Mouse (Mus musculus): Measurements from ENCODE around the gene Emg1. TPM values are rescaled to one million over a fixed set of nuclear protein-coding genes. Genes with fewer than 3 reads are reported as not detected.

Gene Emg1
- polyA plus RNA-seq, 1 experiment from 2014 or later, result 100 TPM

DNA sequence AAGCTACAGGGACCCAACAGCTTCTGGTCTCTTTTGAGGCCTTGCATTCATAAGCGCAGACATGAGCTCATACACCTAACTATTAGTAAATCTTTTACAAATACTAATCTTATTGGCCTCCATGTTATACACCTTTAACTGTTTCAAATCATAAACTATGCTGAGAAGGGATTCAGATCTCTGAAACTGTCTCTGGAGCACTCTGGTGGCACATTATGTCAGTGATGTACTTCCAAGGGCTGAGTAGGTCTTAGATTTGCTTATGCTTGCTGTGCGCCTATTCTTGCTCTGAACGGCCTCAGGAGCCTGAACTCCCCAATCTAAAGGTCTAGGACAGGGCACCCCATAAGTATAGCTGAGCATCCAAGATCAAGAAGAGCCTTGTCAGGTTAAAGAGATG is 29.9 kb upstream of the Emg1 start:
- ChIA-PET CTCF (interaction anchor here (0.6 to 2.2 kb wide), 6 partner anchors 11 to 100 kb away, joined by 3 to 12 read pairs (median 6); no protein-coding TSS in a partner anchor), POLR2A (interaction anchor here (0.8 to 2.5 kb wide), 5 partner anchors 10 to 73 kb away, joined by 3 to 15 read pairs (median 4); partner anchors contain the start of genes Atn1 and Tpi1)
- no peak for TF ChIP-seq CTCF (IDR thresholded peaks at IDR 0.05)
- no peak for ATAC-seq
- in situ Hi-C loops (cut with MboI; ENCODE audit: low pct_unique_long_range_greater_than_20kb), result no loop called here
- no peak for DNase-seq (ENCODE audit: low read depth, low spot score)
- no peaks in the 10 kb centered on the region for H3K27me3 ChIP-seq

GRCm38 (mm10) chr6:124740888-124741761 is 29.1 kb upstream of the Emg1 start, which contains the start of gene Grcc10:
TSS of gene Grcc10 (minus strand) at chr6:124741374.
- no peak for TF ChIP-seq CTCF (IDR thresholded peaks at IDR 0.05)
- CTCF ChIA-PET, result interaction anchor here (0.6 to 2.2 kb wide), 7 partner anchors 12 to 99 kb away, joined by 3 to 12 read pairs (median 5); no protein-coding TSS in a partner anchor
- no peaks in the 10 kb centered on the region for H3K27me3 ChIP-seq
- in situ Hi-C loops (cut with MboI; ENCODE audit: low pct_unique_long_range_greater_than_20kb), result no loop called here
- DNase-seq (ENCODE audit: low read depth, low spot score) (peak; percentile 86), ATAC-seq (peak; percentile 74)
- POLR2A ChIA-PET, result interaction anchor here (0.8 to 2.5 kb wide), 5 partner anchors 10 to 24 kb away, joined by 3 to 15 read pairs (median 6); partner anchors contain the start of gene Atn1

DNA sequence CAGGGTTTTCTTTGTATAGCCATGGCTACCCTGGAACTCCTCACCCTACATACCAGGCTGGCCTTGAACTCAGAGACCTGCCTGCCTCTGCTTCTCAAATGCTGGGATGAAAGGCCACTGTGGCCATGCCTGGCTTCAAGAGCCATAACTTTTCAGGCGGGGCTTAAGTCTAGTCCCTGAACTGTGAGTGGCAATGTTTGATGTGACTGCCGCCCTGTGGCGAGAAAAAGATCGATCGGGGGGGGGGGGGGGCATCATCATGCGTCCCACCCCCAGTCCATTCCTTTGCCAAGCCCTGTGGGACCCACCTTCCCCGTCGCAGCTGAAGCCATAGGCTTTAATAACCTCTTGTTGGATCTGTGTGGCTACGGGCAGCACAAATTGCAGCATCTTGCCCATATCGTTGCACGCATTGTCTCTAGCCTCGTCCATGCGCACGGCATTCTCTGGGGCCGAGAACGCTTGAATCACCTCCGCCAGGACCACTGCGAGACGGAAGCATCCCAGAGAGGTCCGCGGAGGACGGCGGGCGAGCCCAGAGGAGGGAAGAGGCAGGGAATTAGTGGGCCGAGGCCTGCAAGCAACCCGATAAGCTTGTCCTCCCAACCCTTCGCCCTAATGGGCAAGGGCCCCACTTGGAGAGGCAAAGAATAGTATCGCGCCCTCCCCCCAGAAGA is 28.4 kb upstream of the Emg1 start:
- ATAC-seq (peak; percentile 34), DNase-seq (ENCODE audit: low read depth, low spot score) (no peak)
- no peak for TF ChIP-seq CTCF (IDR thresholded peaks at IDR 0.05)
- ChIA-PET POLR2A (interaction anchor here (1.4 to 2.5 kb wide), 5 partner anchors 9 to 25 kb away, joined by 4 to 15 read pairs (median 6); partner anchors contain the start of gene Atn1), CTCF (interaction anchor here (0.7 to 2.2 kb wide), 7 partner anchors 18 to 99 kb away, joined by 3 to 8 read pairs (median 5); no protein-coding TSS in a partner anchor)
- in situ Hi-C loops (cut with MboI; ENCODE audit: low pct_unique_long_range_greater_than_20kb), result no loop called here
- H3K27me3 ChIP-seq, result no peaks in the 10 kb centered on the region

GRCm38 (mm10) chr6:124739231-124739796 is 27.3 kb upstream of the Emg1 start:
- DNase-seq (ENCODE audit: low read depth, low spot score) (no peak), ATAC-seq (no peak)
- no peak for TF ChIP-seq CTCF (IDR thresholded peaks at IDR 0.05)
- ChIA-PET CTCF (interaction anchor here (0.7 to 2.1 kb wide), 5 partner anchors 19 to 98 kb away, joined by 3 to 6 read pairs (median 4); no protein-coding TSS in a partner anchor), POLR2A (interaction anchor here (1.4 to 2.5 kb wide), 4 partner anchors 18 to 24 kb away, joined by 4 to 15 read pairs (median 7); partner anchors contain the start of gene Atn1)
- in situ Hi-C loops (cut with MboI; ENCODE audit: low pct_unique_long_range_greater_than_20kb), result loop anchor here (5.0 kb wide), 1 partner anchor 97 kb away; no protein-coding TSS in a partner anchor
- H3K27me3 ChIP-seq, result no peaks in the 10 kb centered on the region

DNA sequence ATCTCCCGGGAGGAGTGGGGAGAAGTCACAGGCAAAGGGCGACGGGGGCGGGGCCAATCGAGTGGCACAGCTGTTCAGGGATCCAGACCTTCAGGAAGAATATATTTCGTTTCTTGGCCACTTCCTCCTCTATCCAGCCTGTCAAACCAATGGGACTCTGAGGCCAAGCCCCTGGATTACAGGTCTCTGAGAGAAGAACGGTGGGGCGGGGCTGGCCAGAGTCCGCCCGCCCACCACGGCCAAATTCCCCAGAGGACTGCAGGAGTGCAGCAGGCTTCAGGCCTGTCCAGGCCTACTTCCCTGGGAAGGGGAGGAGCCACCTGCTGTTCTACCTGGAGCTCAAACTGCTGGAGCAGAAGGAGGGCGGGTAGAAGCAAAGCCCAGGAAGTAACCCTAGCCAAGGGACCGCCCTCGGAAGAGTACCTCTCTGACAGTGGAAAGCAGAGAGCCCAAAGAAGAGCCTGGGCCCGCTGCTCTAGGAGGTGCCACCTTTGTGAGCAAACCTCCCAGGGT is 26.6 kb upstream of the Emg1 start, which contains the start of gene Ptpn6:
Gene Ptpn6 (minus strand): TSS at position 204 of the 513 bp plus-strand sequence.
- in situ Hi-C loops (cut with MboI; ENCODE audit: low pct_unique_long_range_greater_than_20kb), result loop anchor here (5.0 kb wide), 1 partner anchor 96 kb away; no protein-coding TSS in a partner anchor
- no peak for ATAC-seq
- ChIA-PET CTCF (interaction anchor here (0.8 to 2.1 kb wide), 2 partner anchors 20 to 22 kb away, joined by 3 to 6 read pairs; no protein-coding TSS in a partner anchor), POLR2A (interaction anchor here (2.0 kb wide), 1 partner anchor 21 kb away, joined by 6 read pairs; no protein-coding TSS in a partner anchor)
- TF ChIP-seq CTCF (IDR thresholded peaks at IDR 0.05), result no peak
- no peak for DNase-seq (ENCODE audit: low read depth, low spot score)
- H3K27me3 ChIP-seq, result no peaks in the 10 kb centered on the region

DNA sequence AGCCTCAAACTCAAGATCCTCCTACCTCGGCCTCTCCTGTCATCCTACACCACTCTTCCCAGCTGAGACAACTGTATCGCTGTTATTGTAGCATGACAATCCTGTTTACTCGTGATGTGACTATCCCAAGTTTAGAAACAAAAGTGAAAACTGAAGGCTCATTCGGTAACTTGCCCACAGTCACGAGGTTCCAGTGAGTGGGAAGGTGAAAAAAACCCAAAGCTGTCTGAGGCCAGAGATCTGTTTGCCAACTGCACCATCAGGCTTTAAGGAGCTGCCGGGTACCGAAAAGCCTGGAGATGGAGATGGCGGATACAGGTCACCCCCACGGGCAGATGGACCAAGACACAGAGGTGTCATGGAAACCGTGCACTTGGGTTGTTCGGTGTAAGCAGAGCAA is 25.1 kb upstream of the Emg1 start:
- TF ChIP-seq CTCF (IDR thresholded peaks at IDR 0.05), result no peak
- H3K27me3 ChIP-seq, result no peaks in the 10 kb centered on the region
- ChIA-PET POLR2A (no interaction called here), CTCF (no interaction called here)
- in situ Hi-C loops (cut with MboI; ENCODE audit: low pct_unique_long_range_greater_than_20kb), result loop anchor here (5.0 kb wide), 1 partner anchor 95 kb away; no protein-coding TSS in a partner anchor
- no peak for ATAC-seq
- no peak for DNase-seq (ENCODE audit: low read depth, low spot score)

DNA sequence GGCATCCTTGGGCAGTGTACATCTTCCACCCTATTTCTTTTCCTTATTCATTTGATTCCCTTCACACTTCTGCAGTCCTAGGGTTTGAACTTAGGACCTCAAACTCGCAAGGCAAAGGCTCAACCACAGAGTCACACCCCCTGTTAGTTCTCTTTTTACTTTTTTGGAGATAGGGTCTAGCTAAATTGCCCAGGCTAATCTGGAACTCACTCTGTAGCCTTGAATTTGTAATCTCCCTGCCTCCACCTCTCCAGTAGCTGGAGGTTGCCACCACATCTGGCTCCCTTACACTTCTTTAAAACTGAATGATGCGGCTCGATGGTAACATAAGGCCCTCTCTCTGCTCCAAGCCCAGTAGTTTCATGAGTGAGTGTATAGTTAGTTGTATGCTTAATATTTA is 22.4 kb upstream of the Emg1 start:
- DNase-seq (ENCODE audit: low read depth, low spot score) (no peak), ATAC-seq (no peak)
- CTCF ChIA-PET, result no interaction called here
- in situ Hi-C loops (cut with MboI; ENCODE audit: low pct_unique_long_range_greater_than_20kb), result no loop called here
- POLR2A ChIA-PET, result no interaction called here
- no peak for TF ChIP-seq CTCF (IDR thresholded peaks at IDR 0.05)
- no peaks in the 10 kb centered on the region for H3K27me3 ChIP-seq

- in situ Hi-C loops (cut with MboI; ENCODE audit: low pct_unique_long_range_greater_than_20kb), result no loop called here
- H3K27me3 ChIP-seq, result no peaks in the 10 kb centered on the region
- DNase-seq (ENCODE audit: low read depth, low spot score) (no peak), ATAC-seq (no peak)
- ChIA-PET POLR2A (no interaction called here), CTCF (no interaction called here)
- no peak for TF ChIP-seq CTCF (IDR thresholded peaks at IDR 0.05)
Measured at GRCm38 (mm10) chr6:124732476-124733370, 20.7 kb upstream of the Emg1 start.

GRCm38 (mm10) chr6:124731038-124731437 is 19.1 kb upstream of the Emg1 start:
- CTCF ChIA-PET, result no interaction called here
- in situ Hi-C loops (cut with MboI; ENCODE audit: low pct_unique_long_range_greater_than_20kb), result no loop called here
- no peaks in the 10 kb centered on the region for H3K27me3 ChIP-seq
- ATAC-seq (no peak), DNase-seq (ENCODE audit: low read depth, low spot score) (no peak)
- POLR2A ChIA-PET, result interaction anchor here (1.0 kb wide), 1 partner anchor 10 kb away, joined by 4 read pairs; the partner anchor contains the start of gene Grcc10
- no peak for TF ChIP-seq CTCF (IDR thresholded peaks at IDR 0.05)

Data from Patski (cell line).